Mouse (Mus musculus): ENCODE measurements around the gene Gm20604. TPM values are rescaled to one million over a fixed set of nuclear protein-coding genes. Genes with fewer than 3 reads are reported as not detected.
A peak's percentile ranks its signal among the peaks of the same experiment; 100 is the strongest.

Gm20604 gene
- polyA plus RNA-seq, 1 experiment from 2014 or later = 19.1 TPM

DNA sequence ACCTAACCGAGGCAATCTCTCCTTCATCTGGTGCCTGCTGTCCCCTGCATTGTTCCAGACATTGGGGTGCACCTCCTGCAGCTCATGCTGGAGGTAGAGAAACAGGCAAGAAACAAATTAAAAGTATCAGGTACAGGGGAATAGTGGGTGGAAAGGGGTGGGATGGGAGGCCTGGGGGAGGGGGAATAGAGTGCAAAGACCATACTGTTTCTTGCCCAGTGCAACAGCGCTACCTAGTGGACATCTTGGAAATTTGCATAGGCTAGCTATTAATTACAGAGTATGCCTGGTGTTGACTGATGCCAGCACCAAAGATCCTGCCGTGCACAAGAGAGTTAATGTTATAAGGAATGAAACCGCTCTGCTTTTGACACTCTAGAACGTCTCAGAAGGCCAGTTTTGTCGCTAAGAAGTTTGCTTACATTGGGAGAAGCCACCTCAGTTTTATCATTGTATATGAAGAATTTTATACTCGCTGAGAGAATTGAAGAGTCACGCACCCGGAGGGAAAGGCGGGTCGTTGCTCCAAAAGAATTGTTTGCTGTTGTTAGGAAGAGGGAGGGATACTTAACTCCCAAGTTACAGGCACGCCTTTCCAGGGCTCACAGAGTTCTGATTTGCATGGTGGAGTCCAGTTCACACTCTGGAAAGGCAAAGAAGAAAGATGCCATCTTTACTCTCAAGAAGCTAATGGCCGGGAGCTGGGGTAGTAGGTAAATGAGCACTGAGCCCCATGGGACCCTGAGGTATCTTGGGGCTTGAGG, 38.7 kb downstream of the Gm20604 start:
- Histone ChIP-seq H3K9me3 (ENCODE audit: control insufficient read depth, low read length) (no peaks in the 10 kb centered on the region), H3K27me3 (replicated peaks; ENCODE audit: control insufficient read depth, insufficient read depth, low read length) (no peaks in the 10 kb centered on the region), H3K4me1 (replicated peaks; ENCODE audit: control insufficient read depth, insufficient read depth, low read length) (no peaks in the 10 kb centered on the region), H3K36me3 (ENCODE audit: control insufficient read depth, insufficient read depth, low read length) (no peaks in the 10 kb centered on the region), H3K4me2 (no peak overlapping the region), H3K4me3 (ENCODE audit: low read depth, low read length) (no peak overlapping the region), H3K9ac (ENCODE audit: low read depth, low read length) (no peak overlapping the region), H3K27ac (ENCODE audit: low read depth, low read length) (no peak overlapping the region)
- 34% methylated on average over 13 of the region's 13 CpGs for WGBS
- ATAC-seq (replicated peaks; ENCODE audit: low FRiP score) (peak; percentile 69; the same call in 1 of the 2 replicates), DNase-seq (ENCODE audit: low spot score) (no peak)

DNA sequence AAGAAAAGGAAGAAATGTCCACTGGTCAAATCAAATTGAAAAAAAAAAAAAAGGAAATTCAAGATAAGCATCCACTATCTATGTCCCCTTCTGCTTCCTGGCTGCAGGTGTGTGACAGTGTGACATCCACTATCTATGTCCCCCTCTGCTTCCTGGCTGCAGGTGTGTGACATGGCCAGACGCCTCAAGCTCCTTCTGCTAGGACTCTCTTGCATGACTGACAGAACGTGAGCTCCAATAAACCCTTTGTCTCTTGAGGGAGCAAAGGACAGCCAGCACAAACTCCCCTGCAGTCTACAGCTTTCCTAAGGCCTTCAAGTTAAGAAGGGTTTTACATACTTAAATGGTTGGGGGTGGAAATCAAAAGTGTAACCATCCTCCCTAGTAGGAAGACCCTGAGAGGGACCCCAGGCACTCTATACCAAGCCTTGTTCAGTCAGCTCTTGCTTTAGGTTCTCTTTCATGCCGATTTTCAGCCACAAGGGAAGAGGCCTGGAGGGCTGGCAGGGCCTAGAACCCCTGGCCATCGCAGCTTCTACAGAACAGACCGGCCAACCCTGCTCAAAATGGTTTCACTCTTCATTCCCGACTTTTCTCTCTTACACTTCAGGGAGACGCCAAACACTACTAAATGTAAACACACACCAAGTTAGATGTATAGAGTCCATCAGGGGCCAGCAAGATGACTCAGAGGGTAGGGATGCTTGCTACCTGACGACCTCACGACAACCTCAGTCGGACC, 43.6 kb downstream of the Gm20604 start:
- DNase-seq (ENCODE audit: low spot score) (no peak), ATAC-seq (replicated peaks; ENCODE audit: low FRiP score) (no peak)
- Histone ChIP-seq H3K36me3 (ENCODE audit: control insufficient read depth, insufficient read depth, low read length) (no peaks in the 10 kb centered on the region), H3K4me1 (replicated peaks; ENCODE audit: control insufficient read depth, insufficient read depth, low read length) (no peaks in the 10 kb centered on the region), H3K27me3 (replicated peaks; ENCODE audit: control insufficient read depth, insufficient read depth, low read length) (no peaks in the 10 kb centered on the region), H3K4me3 (ENCODE audit: low read depth, low read length) (no peak overlapping the region), H3K4me2 (no peak overlapping the region), H3K9me3 (ENCODE audit: control insufficient read depth, low read length) (no peaks in the 10 kb centered on the region), H3K27ac (ENCODE audit: low read depth, low read length) (no peak overlapping the region), H3K9ac (ENCODE audit: low read depth, low read length) (no peak overlapping the region)
- WGBS = 80% methylated on average over 10 of the region's 10 CpGs

DNA sequence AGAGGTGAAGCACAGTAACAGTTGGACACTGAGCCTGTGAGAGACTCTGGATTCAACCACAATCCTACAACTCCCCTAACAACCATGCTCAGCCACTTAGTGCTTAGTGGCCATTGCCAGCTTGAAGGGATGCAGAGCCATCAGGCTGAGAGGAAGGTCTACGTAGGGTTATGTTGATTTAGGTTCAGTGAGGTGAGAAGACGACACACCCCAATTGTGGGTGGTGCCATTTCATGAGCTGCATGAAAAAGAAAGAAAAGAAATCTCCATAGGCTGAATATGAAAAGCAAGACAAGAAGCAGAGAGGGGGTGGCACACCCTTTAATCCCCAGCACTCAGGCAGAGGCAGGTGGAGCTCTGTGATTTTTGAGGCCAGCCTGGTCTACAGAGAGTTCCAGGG, 44.4 kb downstream of the Gm20604 start:
- DNase-seq (ENCODE audit: low spot score) = no peak
- no peak overlapping the region for H3K4me2 ChIP-seq
- no peaks in the 10 kb centered on the region for H3K36me3 ChIP-seq (ENCODE audit: control insufficient read depth, insufficient read depth, low read length)
- no peak overlapping the region for H3K27ac ChIP-seq (ENCODE audit: low read depth, low read length)
- no peaks in the 10 kb centered on the region for H3K9me3 ChIP-seq (ENCODE audit: control insufficient read depth, low read length)
- H3K9ac ChIP-seq (ENCODE audit: low read depth, low read length) = no peak overlapping the region
- WGBS = 76% methylated on average over 2 of the region's 2 CpGs
- no peak overlapping the region for H3K4me3 ChIP-seq (ENCODE audit: low read depth, low read length)
- H3K4me1 ChIP-seq (replicated peaks; ENCODE audit: control insufficient read depth, insufficient read depth, low read length) = no peaks in the 10 kb centered on the region
- no peaks in the 10 kb centered on the region for H3K27me3 ChIP-seq (replicated peaks; ENCODE audit: control insufficient read depth, insufficient read depth, low read length)
- ATAC-seq (replicated peaks; ENCODE audit: low FRiP score) = no peak

DNA sequence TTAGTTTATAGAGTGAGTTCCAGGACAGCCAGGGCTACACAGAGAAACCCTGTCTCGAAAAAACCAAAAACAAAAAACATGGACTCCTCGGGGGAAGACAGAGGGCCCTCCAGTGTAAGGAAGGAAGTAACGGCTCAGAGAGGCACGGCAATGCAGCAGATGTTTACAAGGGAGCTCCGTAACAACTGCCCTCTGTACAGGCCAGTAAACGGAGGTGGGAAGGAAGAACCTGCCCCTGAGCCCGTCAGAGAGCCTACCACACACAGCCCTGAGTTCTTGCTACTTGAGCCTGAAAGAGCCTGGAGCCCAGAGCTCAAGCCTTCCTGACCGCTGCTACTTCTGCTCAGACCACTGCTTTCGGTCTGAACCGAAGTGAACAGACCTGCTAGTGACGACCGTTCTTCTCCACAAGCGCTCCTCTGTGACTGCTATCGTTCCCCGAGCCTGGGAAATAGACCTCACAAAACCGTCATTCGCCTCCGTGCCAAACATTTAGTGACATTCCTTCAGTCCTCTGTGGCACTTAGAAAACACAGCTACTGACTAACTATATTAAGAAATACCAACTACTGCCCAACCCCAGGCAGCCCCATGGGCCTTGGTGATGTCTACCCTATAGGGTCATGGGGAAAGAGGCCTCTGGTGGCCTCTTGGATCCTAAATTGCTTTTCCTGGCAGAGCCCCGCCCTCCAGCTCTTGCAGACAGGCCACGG, 45.2 kb downstream of the Gm20604 start:
- Histone ChIP-seq H3K9ac (ENCODE audit: low read depth, low read length) (no peak overlapping the region), H3K27me3 (replicated peaks; ENCODE audit: control insufficient read depth, insufficient read depth, low read length) (no peaks in the 10 kb centered on the region), H3K36me3 (ENCODE audit: control insufficient read depth, insufficient read depth, low read length) (no peaks in the 10 kb centered on the region), H3K4me1 (replicated peaks; ENCODE audit: control insufficient read depth, insufficient read depth, low read length) (no peaks in the 10 kb centered on the region), H3K4me3 (ENCODE audit: low read depth, low read length) (no peak overlapping the region), H3K27ac (ENCODE audit: low read depth, low read length) (0 out of 2 replicates have a peak overlapping the region, but pooled peaks have one; percentile 7), H3K9me3 (ENCODE audit: control insufficient read depth, low read length) (no peaks in the 10 kb centered on the region), H3K4me2 (no peak overlapping the region)
- ATAC-seq (replicated peaks; ENCODE audit: low FRiP score) (no peak), DNase-seq (ENCODE audit: low spot score) (no peak)
- WGBS = 61% methylated on average over 20 of the region's 20 CpGs

DNA sequence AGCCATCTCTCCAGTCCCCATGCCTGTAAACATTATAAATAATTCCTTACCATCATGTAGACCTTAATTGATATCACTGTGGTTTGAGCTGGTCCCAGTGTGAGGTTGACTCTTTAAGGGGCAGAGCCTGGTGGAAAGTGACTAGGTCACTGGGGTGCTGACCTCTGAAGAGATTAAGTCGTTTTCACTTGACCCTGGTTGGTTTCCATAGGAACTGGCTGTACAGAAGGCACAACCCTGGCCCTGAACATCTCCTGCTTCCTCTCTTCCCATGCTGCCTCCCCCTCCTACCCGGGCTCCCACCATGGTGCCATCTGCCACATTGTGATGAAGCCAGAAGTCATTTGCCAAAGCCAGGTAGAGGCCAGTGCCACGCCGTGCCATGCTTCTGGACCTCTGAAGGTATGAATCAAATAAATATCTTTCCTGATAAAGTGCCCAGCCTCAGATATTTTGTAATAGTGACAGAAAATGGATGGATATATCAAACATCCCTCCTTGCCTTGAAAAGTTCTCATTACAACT, 47.6 kb downstream of the Gm20604 start:
- DNase-seq (ENCODE audit: low spot score) (no peak), ATAC-seq (replicated peaks; ENCODE audit: low FRiP score) (no peak)
- no peak overlapping the region for H3K9ac ChIP-seq (ENCODE audit: low read depth, low read length)
- no peak overlapping the region for H3K27ac ChIP-seq (ENCODE audit: low read depth, low read length)
- no peaks in the 10 kb centered on the region for H3K4me1 ChIP-seq (replicated peaks; ENCODE audit: control insufficient read depth, insufficient read depth, low read length)
- H3K4me2 ChIP-seq = no peak overlapping the region
- H3K9me3 ChIP-seq (ENCODE audit: control insufficient read depth, low read length) = no peaks in the 10 kb centered on the region
- H3K4me3 ChIP-seq (ENCODE audit: low read depth, low read length) = no peak overlapping the region
- WGBS = 65% methylated on average over 4 of the region's 4 CpGs
- H3K36me3 ChIP-seq (ENCODE audit: control insufficient read depth, insufficient read depth, low read length) = no peaks in the 10 kb centered on the region
- no peaks in the 10 kb centered on the region for H3K27me3 ChIP-seq (replicated peaks; ENCODE audit: control insufficient read depth, insufficient read depth, low read length)

DNA sequence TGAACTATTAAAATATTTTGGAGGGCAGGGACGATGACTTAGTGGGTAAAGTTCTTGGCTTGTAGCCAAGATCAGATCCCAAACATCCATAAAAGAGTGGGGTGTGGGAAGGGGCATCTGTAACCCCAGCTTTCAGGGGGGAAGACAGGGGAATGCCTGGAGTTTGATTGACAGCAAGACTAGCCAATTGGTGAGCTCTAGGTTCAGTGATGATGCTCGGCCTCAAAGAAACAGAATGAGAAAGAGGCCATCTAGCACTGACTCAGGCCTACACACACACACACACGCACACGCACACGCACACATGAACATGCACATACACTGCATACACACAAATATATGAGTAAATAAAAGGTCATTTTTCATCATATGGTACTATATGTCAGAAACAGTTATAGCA, 48.6 kb downstream of the Gm20604 start:
- DNase-seq (ENCODE audit: low spot score) = no peak
- Histone ChIP-seq H3K27ac (ENCODE audit: low read depth, low read length) (no peak overlapping the region), H3K27me3 (replicated peaks; ENCODE audit: control insufficient read depth, insufficient read depth, low read length) (no peaks in the 10 kb centered on the region), H3K4me3 (ENCODE audit: low read depth, low read length) (no peak overlapping the region), H3K9ac (ENCODE audit: low read depth, low read length) (no peak overlapping the region), H3K36me3 (ENCODE audit: control insufficient read depth, insufficient read depth, low read length) (no peaks in the 10 kb centered on the region), H3K9me3 (ENCODE audit: control insufficient read depth, low read length) (no peaks in the 10 kb centered on the region), H3K4me2 (no peak overlapping the region), H3K4me1 (replicated peaks; ENCODE audit: control insufficient read depth, insufficient read depth, low read length) (peaks cover 6% of the 10 kb centered on the region)
- 86% methylated on average over 5 of the region's 5 CpGs for WGBS
- ATAC-seq (replicated peaks; ENCODE audit: low FRiP score) = no peak

DNA sequence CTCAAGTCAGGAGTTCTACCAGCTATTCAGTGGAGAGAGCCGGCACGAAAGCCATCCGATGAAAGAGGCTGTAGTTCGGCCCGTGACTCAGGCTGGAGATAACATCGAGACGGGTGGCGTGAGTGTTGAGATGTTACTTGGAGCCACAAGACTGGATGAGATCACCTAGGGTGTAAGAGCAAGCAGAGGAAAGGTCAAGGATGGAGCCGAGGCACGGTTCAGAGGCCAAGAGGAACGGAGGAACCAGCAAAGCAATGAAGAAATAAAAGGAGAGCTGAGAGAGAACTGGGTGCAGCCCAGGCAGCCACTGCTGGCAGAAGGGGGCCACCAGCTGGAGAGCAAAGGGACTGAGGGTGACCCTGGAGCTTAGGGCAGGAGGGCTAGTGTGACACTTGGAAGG, 50.3 kb downstream of the Gm20604 start:
- H3K4me1 ChIP-seq (replicated peaks; ENCODE audit: control insufficient read depth, insufficient read depth, low read length) = peaks cover 14% of the 10 kb centered on the region
- ATAC-seq (replicated peaks; ENCODE audit: low FRiP score) = no peak
- no peaks in the 10 kb centered on the region for H3K36me3 ChIP-seq (ENCODE audit: control insufficient read depth, insufficient read depth, low read length)
- WGBS = 75% methylated on average over 11 of the region's 11 CpGs
- H3K4me3 ChIP-seq (ENCODE audit: low read depth, low read length) = no peak overlapping the region
- no peak overlapping the region for H3K27ac ChIP-seq (ENCODE audit: low read depth, low read length)
- H3K4me2 ChIP-seq = no peak overlapping the region
- H3K27me3 ChIP-seq (replicated peaks; ENCODE audit: control insufficient read depth, insufficient read depth, low read length) = no peaks in the 10 kb centered on the region
- H3K9me3 ChIP-seq (ENCODE audit: control insufficient read depth, low read length) = no peaks in the 10 kb centered on the region
- H3K9ac ChIP-seq (ENCODE audit: low read depth, low read length) = no peak overlapping the region
- DNase-seq (ENCODE audit: low spot score) = no peak

DNA sequence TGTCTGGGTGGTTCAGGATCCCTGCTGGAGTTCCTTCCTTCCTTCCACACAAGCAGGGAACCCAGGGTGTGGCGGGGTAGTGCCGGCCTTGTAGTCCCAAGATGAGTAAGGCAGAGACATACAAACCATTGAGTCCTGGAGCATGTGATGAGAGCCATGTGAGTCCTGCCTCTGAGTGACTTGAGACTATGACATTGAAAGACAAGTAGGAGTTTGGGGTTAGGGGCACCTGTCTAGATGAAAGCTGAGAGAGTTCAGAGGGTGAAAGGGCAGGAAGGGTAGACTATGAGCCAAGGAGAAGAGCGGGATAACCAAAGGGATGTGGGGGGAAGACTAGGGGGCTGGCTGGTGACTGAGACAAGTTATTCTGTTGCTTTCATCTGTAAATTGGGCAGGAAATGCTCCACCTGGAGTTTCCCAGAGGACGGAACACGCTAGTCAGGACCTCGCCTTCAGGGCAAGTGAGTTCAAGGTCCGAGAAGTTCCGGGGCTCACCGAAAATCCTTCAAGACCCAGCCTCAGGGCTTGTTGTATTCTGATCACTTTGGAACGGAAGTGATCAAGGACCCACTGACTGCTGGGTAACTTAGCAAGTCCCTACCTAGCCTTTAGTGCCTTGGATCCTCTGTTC, 51.5 kb downstream of the Gm20604 start:
- no peak overlapping the region for H3K4me3 ChIP-seq (ENCODE audit: low read depth, low read length)
- no peaks in the 10 kb centered on the region for H3K27me3 ChIP-seq (replicated peaks; ENCODE audit: control insufficient read depth, insufficient read depth, low read length)
- 85% methylated on average over 10 of the region's 10 CpGs for WGBS
- peaks cover 20% of the 10 kb centered on the region for H3K4me1 ChIP-seq (replicated peaks; ENCODE audit: control insufficient read depth, insufficient read depth, low read length)
- no peaks in the 10 kb centered on the region for H3K36me3 ChIP-seq (ENCODE audit: control insufficient read depth, insufficient read depth, low read length)
- no peaks in the 10 kb centered on the region for H3K9me3 ChIP-seq (ENCODE audit: control insufficient read depth, low read length)
- no peak for ATAC-seq (replicated peaks; ENCODE audit: low FRiP score)
- H3K9ac ChIP-seq (ENCODE audit: low read depth, low read length) = no peak overlapping the region
- H3K4me2 ChIP-seq = no peak overlapping the region
- no peak overlapping the region for H3K27ac ChIP-seq (ENCODE audit: low read depth, low read length)
- no peak for DNase-seq (ENCODE audit: low spot score)

All from liver, embryonic 11.5 days (tissue).